Mouse (Mus musculus) forebrain, embryonic 16.5 days (tissue): ENCODE measurements around the gene Aebp2. TPM values are rescaled to one million over a fixed set of nuclear protein-coding genes. Genes with fewer than 3 reads are reported as not detected.

Source experiments
- ATAC-seq: fragments of 200-750 bp; cut with Nextera tagmentation; 2 replicates; pipeline ENCODE4 v1.8.0; 2017; ENCODE audit warnings: mild to moderate bottlenecking, moderate library complexity
- H3K27ac ChIP-seq: fragments of 300-500 bp; sonication (generic); 2 replicates; pipeline ENCODE4 v1.5.1; 2014; ENCODE audit warnings: low read length, control low read depth
- H3K27me3 ChIP-seq: fragments of 300-500 bp; sonication (generic); replicated peaks from 2 replicates; pipeline ENCODE4 v1.6.1; 2014; ENCODE audit warnings: low read length; ENCODE audit not compliant: control insufficient read depth, insufficient read depth
- H3K36me3 ChIP-seq: fragments of 300-500 bp; sonication (generic); 2 replicates; pipeline ENCODE4 v1.6.1; 2014; ENCODE audit not compliant: control insufficient read depth, insufficient read depth
- H3K4me1 ChIP-seq: fragments of 300-500 bp; sonication (generic); replicated peaks from 2 replicates; pipeline ENCODE4 v1.6.1; 2014; ENCODE audit warnings: low read length; ENCODE audit not compliant: control insufficient read depth, insufficient read depth
- H3K4me2 ChIP-seq: fragments of 300-500 bp; sonication (generic); 2 replicates; pipeline ENCODE4 v1.6.1; 2014; ENCODE audit warnings: mild to moderate bottlenecking, low read length, control low read depth
- H3K4me3 ChIP-seq: fragments of 300-500 bp; sonication (generic); replicated peaks from 2 replicates; pipeline ENCODE4 v1.5.1; 2014; ENCODE audit warnings: mild to moderate bottlenecking, low read length, control low read depth
- H3K9ac ChIP-seq: fragments of 300-500 bp; sonication (generic); replicated peaks from 2 replicates; pipeline ENCODE4 v1.6.1; 2014; ENCODE audit warnings: low read depth, low read length, control low read depth
- H3K9me3 ChIP-seq: fragments of 300-500 bp; sonication (generic); 2 replicates; pipeline ENCODE4 v1.6.1; 2016; ENCODE audit warnings: low read length; ENCODE audit not compliant: control insufficient read depth
- WGBS: fragments of 180-500 bp; shearing (Covaris S2); extraction: QIAGEN DNeasy Blood & Tissue Kit; methylation state at CpG from one replicate; pipeline ENCODE4 v1.1.7; 2014; 5-methylcytosine and 5-hydroxymethylcytosine counted together
- polyA plus RNA-seq: library from polyadenylated mRNA; unstranded; fragments of >200 nt; fragmentation: Nextera tagmentation; extraction: Ambion mirVana; gene quantifications from 2 replicates; pipeline ENCODE4 v1.2.1, GENCODE M21; 2015

Gene Aebp2
- polyA plus RNA-seq, 1 experiment from 2014 or later = 6.5 TPM

- ATAC-seq = peak; percentile 58
- no peaks in the 10 kb centered on the region for H3K36me3 ChIP-seq
- H3K4me3 ChIP-seq = no peak overlapping the region
- H3K9me3 ChIP-seq = no peaks in the 10 kb centered on the region
- 51% methylated on average over 12 of the region's 12 CpGs for WGBS
- H3K27ac ChIP-seq = no peak overlapping the region
- H3K27me3 ChIP-seq = no peaks in the 10 kb centered on the region
- H3K9ac ChIP-seq = no peak overlapping the region
- no peak overlapping the region for H3K4me2 ChIP-seq
- H3K4me1 ChIP-seq = peaks cover 11% of the 10 kb centered on the region
Measured at GRCm38 (mm10) chr6:140696192-140696879, 73.9 kb downstream of the Aebp2 start.

- Histone ChIP-seq H3K36me3 (no peaks in the 10 kb centered on the region), H3K27ac (no peak overlapping the region), H3K4me2 (no peak overlapping the region), H3K4me1 (peaks cover 11% of the 10 kb centered on the region), H3K9me3 (no peaks in the 10 kb centered on the region), H3K4me3 (no peak overlapping the region), H3K27me3 (no peaks in the 10 kb centered on the region), H3K9ac (no peak overlapping the region)
- 61% methylated on average over 11 of the region's 11 CpGs for WGBS
- peak; percentile 76 for ATAC-seq
Measured at GRCm38 (mm10) chr6:140697994-140698393, 75.5 kb downstream of the Aebp2 start.

GRCm38 (mm10) chr6:140698596-140698995, 76.1 kb downstream of the Aebp2 start:
- Histone ChIP-seq H3K9me3 (no peaks in the 10 kb centered on the region), H3K4me1 (peaks cover 11% of the 10 kb centered on the region), H3K36me3 (no peaks in the 10 kb centered on the region), H3K27ac (no peak overlapping the region), H3K9ac (no peak overlapping the region), H3K4me2 (no peak overlapping the region), H3K27me3 (no peaks in the 10 kb centered on the region), H3K4me3 (no peak overlapping the region)
- no peak for ATAC-seq
- WGBS = 97% methylated on average over 1 of the region's 1 CpGs

- H3K4me1 ChIP-seq = peaks cover 6% of the 10 kb centered on the region
- no peak overlapping the region for H3K27ac ChIP-seq
- no peaks in the 10 kb centered on the region for H3K9me3 ChIP-seq
- H3K9ac ChIP-seq = no peak overlapping the region
- H3K36me3 ChIP-seq = no peaks in the 10 kb centered on the region
- ATAC-seq = no peak
- H3K4me2 ChIP-seq = no peak overlapping the region
- H3K27me3 ChIP-seq = no peaks in the 10 kb centered on the region
- WGBS = 94% methylated on average over 6 of the region's 6 CpGs
- no peak overlapping the region for H3K4me3 ChIP-seq
Measured at GRCm38 (mm10) chr6:140701259-140701658, 78.8 kb downstream of the Aebp2 start.

- 86% methylated on average over 10 of the region's 10 CpGs for WGBS
- no peak overlapping the region for H3K9ac ChIP-seq
- no peaks in the 10 kb centered on the region; the same call in 1 of the 2 replicates for H3K27me3 ChIP-seq
- no peak overlapping the region for H3K27ac ChIP-seq
- no peak for ATAC-seq
- no peaks in the 10 kb centered on the region for H3K9me3 ChIP-seq
- H3K36me3 ChIP-seq = no peaks in the 10 kb centered on the region
- no peak overlapping the region for H3K4me2 ChIP-seq
- H3K4me3 ChIP-seq = no peak overlapping the region
- no peaks in the 10 kb centered on the region for H3K4me1 ChIP-seq
Measured at GRCm38 (mm10) chr6:140705132-140705531, 82.7 kb downstream of the Aebp2 start.

- H3K9me3 ChIP-seq = no peaks in the 10 kb centered on the region
- 92% methylated on average over 5 of the region's 5 CpGs for WGBS
- no peaks in the 10 kb centered on the region for H3K4me1 ChIP-seq
Measured at GRCm38 (mm10) chr6:140706056-140706455, 83.6 kb downstream of the Aebp2 start.

GRCm38 (mm10) chr6:140708059-140708458, 85.6 kb downstream of the Aebp2 start:
- Histone ChIP-seq H3K36me3 (no peaks in the 10 kb centered on the region), H3K9me3 (no peaks in the 10 kb centered on the region), H3K27me3 (no peaks in the 10 kb centered on the region; the same call in 1 of the 2 replicates), H3K4me3 (no peak overlapping the region), H3K9ac (no peak overlapping the region), H3K4me2 (no peak overlapping the region), H3K27ac (no peak overlapping the region), H3K4me1 (no peaks in the 10 kb centered on the region)
- 83% methylated on average over 10 of the region's 10 CpGs for WGBS
- no peak for ATAC-seq

More at GRCm38 (mm10) chr6:140706056-140706455, 83.6 kb downstream of the Aebp2 start:
- ATAC-seq = no peak
- Histone ChIP-seq H3K27me3 (no peaks in the 10 kb centered on the region; the same call in 1 of the 2 replicates), H3K36me3 (no peaks in the 10 kb centered on the region), H3K27ac (no peak overlapping the region), H3K4me2 (no peak overlapping the region), H3K4me3 (no peak overlapping the region), H3K9ac (no peak overlapping the region)

- Histone ChIP-seq H3K4me3 (no peak overlapping the region), H3K27me3 (no peaks in the 10 kb centered on the region; the same call in 1 of the 2 replicates), H3K36me3 (no peaks in the 10 kb centered on the region), H3K4me2 (no peak overlapping the region), H3K4me1 (no peaks in the 10 kb centered on the region), H3K9ac (no peak overlapping the region), H3K27ac (no peak overlapping the region), H3K9me3 (no peaks in the 10 kb centered on the region)
- ATAC-seq = peak; percentile 31; the same call in 1 of the 2 replicates
- WGBS = 73% methylated on average over 6 of the region's 6 CpGs
Measured at GRCm38 (mm10) chr6:140709415-140710107, 87.1 kb downstream of the Aebp2 start.

GRCm38 (mm10) chr6:140712754-140713153, 90.3 kb downstream of the Aebp2 start:
- Histone ChIP-seq H3K4me2 (no peak overlapping the region), H3K4me3 (no peak overlapping the region), H3K27me3 (no peaks in the 10 kb centered on the region), H3K9me3 (no peaks in the 10 kb centered on the region), H3K9ac (no peak overlapping the region), H3K27ac (no peak overlapping the region), H3K36me3 (no peaks in the 10 kb centered on the region), H3K4me1 (peaks cover 3% of the 10 kb centered on the region; the same call in 1 of the 2 replicates)
- WGBS = 4% methylated on average over 11 of the region's 11 CpGs
- ATAC-seq = peak; percentile 69
